Mouse (Mus musculus) liver, embryonic 15.5 days (tissue): ENCODE results near the gene Farsb. TPM values are rescaled to one million over a fixed set of nuclear protein-coding genes. Genes with fewer than 3 reads are reported as not detected.

Experiments used
- ATAC-seq: fragments of 200-750 bp; cut with Nextera tagmentation; 2 replicates; pipeline ENCODE4 v1.8.0; 2017; ENCODE audit warnings: moderate number of reproducible peaks, mild to moderate bottlenecking, moderate library complexity; ENCODE audit not compliant: insufficient read depth
- H3K27ac ChIP-seq: fragments of 300-500 bp; sonication (generic); replicated peaks from 2 replicates; pipeline ENCODE4 v1.5.1; 2015; ENCODE audit warnings: mild to moderate bottlenecking, inconsistent platforms
- H3K27me3 ChIP-seq: fragments of 300-500 bp; sonication (generic); 2 replicates; pipeline ENCODE4 v1.6.1; 2015; ENCODE audit warnings: mild to moderate bottlenecking, inconsistent platforms
- H3K36me3 ChIP-seq: fragments of 300-500 bp; sonication (generic); replicated peaks from 2 replicates; pipeline ENCODE4 v1.6.1; 2015; ENCODE audit warnings: moderate library complexity, mild to moderate bottlenecking, inconsistent platforms
- H3K4me1 ChIP-seq: fragments of 300-500 bp; sonication (generic); replicated peaks from 2 replicates; pipeline ENCODE4 v1.6.1; 2015; ENCODE audit warnings: inconsistent platforms
- H3K4me2 ChIP-seq: fragments of 300-500 bp; sonication (generic); 2 replicates; pipeline ENCODE4 v1.6.1; 2015; ENCODE audit warnings: moderate library complexity, mild to moderate bottlenecking, inconsistent platforms
- H3K4me3 ChIP-seq: fragments of 300-500 bp; sonication (generic); replicated peaks from 2 replicates; pipeline ENCODE4 v1.5.1; 2015; ENCODE audit warnings: mild to moderate bottlenecking, inconsistent platforms
- H3K9ac ChIP-seq: fragments of 300-500 bp; sonication (generic); 2 replicates; pipeline ENCODE4 v1.6.1; 2015; ENCODE audit warnings: moderate library complexity, mild to moderate bottlenecking, inconsistent platforms
- H3K9me3 ChIP-seq: fragments of 300-500 bp; sonication (generic); replicated peaks from 2 replicates; pipeline ENCODE4 v1.6.1; 2016; ENCODE audit warnings: inconsistent platforms
- WGBS: fragments of 180-500 bp; shearing (Covaris S2); methylation state at CpG from one replicate; pipeline ENCODE4 v1.1.7; 2015; ENCODE audit warnings: mixed read lengths; ENCODE audit not compliant: insufficient replicate concordance; 5-methylcytosine and 5-hydroxymethylcytosine counted together
- polyA plus RNA-seq: library from polyadenylated mRNA; unstranded; fragments of >200 nt; fragmentation: Nextera tagmentation; extraction: Ambion mirVana; gene quantifications from 2 replicates; pipeline ENCODE4 v1.2.1, GENCODE M21; 2015

Gene Farsb
- polyA plus RNA-seq, 1 experiment from 2014 or later, result 91.0 TPM

GRCm38 (mm10) chr1:78437150-78437549, 51.5 kb downstream of the Farsb start:
- H3K27me3 ChIP-seq, result no peaks in the 10 kb centered on the region
- peaks cover 34% of the 10 kb centered on the region for H3K36me3 ChIP-seq
- no peaks in the 10 kb centered on the region for H3K9me3 ChIP-seq
- no peak for ATAC-seq
- no peak overlapping the region for H3K27ac ChIP-seq
- H3K4me1 ChIP-seq, result no peaks in the 10 kb centered on the region
- 78% methylated on average over 3 of the region's 3 CpGs for WGBS
- H3K9ac ChIP-seq, result no peak overlapping the region
- no peak overlapping the region for H3K4me2 ChIP-seq
- no peak overlapping the region for H3K4me3 ChIP-seq

GRCm38 (mm10) chr1:78436445-78436844, 52.3 kb downstream of the Farsb start:
- no peaks in the 10 kb centered on the region for H3K9me3 ChIP-seq
- H3K4me2 ChIP-seq, result no peak overlapping the region
- WGBS, result 83% methylated on average over 1 of the region's 1 CpGs
- no peak for ATAC-seq
- H3K9ac ChIP-seq, result no peak overlapping the region
- H3K27me3 ChIP-seq, result no peaks in the 10 kb centered on the region
- H3K4me3 ChIP-seq, result no peak overlapping the region
- H3K36me3 ChIP-seq, result peaks cover 36% of the 10 kb centered on the region
- no peak overlapping the region for H3K27ac ChIP-seq
- no peaks in the 10 kb centered on the region for H3K4me1 ChIP-seq

DNA sequence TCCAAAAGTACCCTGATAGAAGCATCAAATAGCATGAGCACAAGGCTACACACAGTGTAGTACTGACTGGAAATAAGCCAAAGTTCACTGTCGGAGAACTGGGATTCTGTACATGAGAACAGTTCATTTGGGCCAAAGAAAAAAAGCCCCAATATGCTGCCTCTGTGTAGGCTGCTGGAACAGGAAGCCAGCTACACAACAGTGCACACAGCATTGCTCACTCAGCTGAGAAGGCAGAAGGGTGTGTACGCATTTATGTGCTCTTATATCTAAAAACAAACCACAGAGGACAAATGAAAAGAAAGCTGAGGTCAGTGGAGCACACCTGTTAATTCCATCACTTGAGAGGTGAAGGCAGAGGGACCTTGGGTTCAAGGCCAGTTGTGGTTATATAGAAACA, 52.7 kb downstream of the Farsb start:
- Histone ChIP-seq H3K4me2 (no peak overlapping the region), H3K36me3 (peaks cover 33% of the 10 kb centered on the region), H3K4me1 (no peaks in the 10 kb centered on the region), H3K9me3 (no peaks in the 10 kb centered on the region), H3K4me3 (no peak overlapping the region), H3K27ac (no peak overlapping the region), H3K9ac (no peak overlapping the region), H3K27me3 (no peaks in the 10 kb centered on the region)
- 68% methylated on average over 2 of the region's 2 CpGs for WGBS
- ATAC-seq, result no peak

DNA sequence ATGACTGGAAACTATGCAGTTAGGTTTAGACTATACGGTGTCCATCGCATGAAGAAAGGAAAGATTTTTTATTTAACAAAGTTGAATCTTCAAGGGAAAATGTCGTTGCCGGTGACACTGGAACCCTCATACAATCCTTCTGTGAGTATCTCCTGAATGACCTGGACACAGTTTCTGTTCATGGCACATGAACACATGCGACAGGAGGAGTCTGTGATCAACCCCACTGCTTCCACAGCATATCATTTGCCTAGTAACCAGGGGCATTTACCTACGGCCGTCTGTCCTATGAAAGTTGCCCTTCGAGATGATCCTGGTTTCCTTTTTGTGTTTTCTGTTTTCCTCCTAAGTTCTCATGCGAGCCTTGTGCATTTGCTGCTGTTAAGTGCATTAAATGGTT, 55.2 kb downstream of the Farsb start:
- Histone ChIP-seq H3K4me1 (no peaks in the 10 kb centered on the region), H3K4me2 (no peak overlapping the region), H3K27me3 (no peaks in the 10 kb centered on the region), H3K9me3 (no peaks in the 10 kb centered on the region), H3K27ac (no peak overlapping the region), H3K4me3 (no peak overlapping the region), H3K9ac (no peak overlapping the region), H3K36me3 (peaks cover 17% of the 10 kb centered on the region)
- ATAC-seq, result no peak
- WGBS, result 80% methylated on average over 9 of the region's 9 CpGs

- peaks cover 29% of the 10 kb centered on the region for H3K36me3 ChIP-seq
- no peaks in the 10 kb centered on the region for H3K9me3 ChIP-seq
- no peaks in the 10 kb centered on the region for H3K27me3 ChIP-seq
- no peak overlapping the region for H3K9ac ChIP-seq
- H3K4me3 ChIP-seq, result no peak overlapping the region
- no peak for ATAC-seq
- no peak overlapping the region for H3K4me2 ChIP-seq
- no peak overlapping the region for H3K27ac ChIP-seq
- H3K4me1 ChIP-seq, result 0 out of 2 replicates have a peak, but pooled peaks cover 8% of the 10 kb centered on the region
- 81% methylated on average over 11 of the region's 11 CpGs for WGBS
Observed at GRCm38 (mm10) chr1:78428851-78429250, 59.8 kb downstream of the Farsb start.

GRCm38 (mm10) chr1:78426841-78427240, 61.9 kb downstream of the Farsb start:
- Histone ChIP-seq H3K27me3 (no peaks in the 10 kb centered on the region), H3K9me3 (no peaks in the 10 kb centered on the region), H3K4me3 (no peak overlapping the region), H3K27ac (no peak overlapping the region), H3K36me3 (peaks cover 29% of the 10 kb centered on the region), H3K9ac (no peak overlapping the region), H3K4me1 (0 out of 2 replicates have a peak, but pooled peaks cover 8% of the 10 kb centered on the region), H3K4me2 (no peak overlapping the region)
- ATAC-seq, result no peak
- WGBS, result 64% methylated on average over 3 of the region's 3 CpGs

DNA sequence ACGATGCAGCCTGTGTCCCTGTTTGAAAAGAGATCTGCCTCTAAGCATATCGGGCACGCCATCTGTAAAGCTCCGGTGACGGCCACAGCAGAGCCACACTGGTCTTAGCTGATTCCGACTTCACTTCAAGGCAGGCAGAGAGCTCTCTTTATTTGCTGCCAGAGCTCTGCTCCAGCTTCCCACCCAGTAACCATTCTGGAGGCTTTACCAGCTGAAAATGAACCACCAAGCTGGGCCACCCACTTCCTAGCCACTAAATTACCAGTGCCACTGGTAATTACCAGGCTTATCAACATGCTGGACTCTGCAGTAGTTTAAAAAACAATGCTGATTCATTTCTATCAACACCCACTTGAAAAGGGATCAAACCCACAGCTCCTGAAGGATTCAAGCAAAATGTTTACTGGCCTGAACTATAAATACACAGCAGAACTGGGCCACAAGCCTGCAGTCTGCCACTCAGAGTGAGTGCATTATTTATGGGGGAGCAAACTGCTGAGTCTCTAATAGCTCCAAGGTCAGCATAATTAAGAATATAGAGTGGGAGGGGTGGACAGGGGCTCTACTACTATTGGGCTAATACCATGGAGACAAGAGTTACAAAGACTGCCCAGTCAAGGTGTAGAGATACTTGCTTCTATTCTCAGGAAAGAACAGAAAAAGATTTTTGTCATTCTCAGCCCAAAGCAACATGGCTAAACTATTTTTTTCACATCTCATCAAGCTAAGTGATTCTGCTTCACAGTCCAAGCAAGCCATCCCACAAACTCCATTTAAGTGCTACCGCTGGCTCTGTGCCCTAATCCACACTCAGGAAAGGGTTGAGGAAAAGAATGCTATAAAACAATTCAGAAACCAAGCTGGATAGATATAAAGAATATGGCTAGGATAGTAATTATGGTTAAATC, 62.6 kb downstream of the Farsb start:
- ATAC-seq, result no peak
- no peak overlapping the region for H3K4me3 ChIP-seq
- no peak overlapping the region for H3K27ac ChIP-seq
- no peak overlapping the region for H3K9ac ChIP-seq
- 81% methylated on average over 7 of the region's 7 CpGs for WGBS
- no peaks in the 10 kb centered on the region for H3K9me3 ChIP-seq
- H3K4me2 ChIP-seq, result no peak overlapping the region
- 0 out of 2 replicates have a peak, but pooled peaks cover 8% of the 10 kb centered on the region for H3K4me1 ChIP-seq
- no peaks in the 10 kb centered on the region for H3K27me3 ChIP-seq
- peaks cover 32% of the 10 kb centered on the region for H3K36me3 ChIP-seq

GRCm38 (mm10) chr1:78425309-78425708, 63.4 kb downstream of the Farsb start:
- Histone ChIP-seq H3K27ac (no peak overlapping the region), H3K9ac (no peak overlapping the region), H3K9me3 (no peaks in the 10 kb centered on the region), H3K27me3 (no peaks in the 10 kb centered on the region), H3K36me3 (peaks cover 40% of the 10 kb centered on the region), H3K4me1 (0 out of 2 replicates have a peak, but pooled peaks cover 8% of the 10 kb centered on the region), H3K4me2 (no peak overlapping the region), H3K4me3 (no peak overlapping the region)
- ATAC-seq, result no peak
- WGBS, result 84% methylated on average over 7 of the region's 7 CpGs

DNA sequence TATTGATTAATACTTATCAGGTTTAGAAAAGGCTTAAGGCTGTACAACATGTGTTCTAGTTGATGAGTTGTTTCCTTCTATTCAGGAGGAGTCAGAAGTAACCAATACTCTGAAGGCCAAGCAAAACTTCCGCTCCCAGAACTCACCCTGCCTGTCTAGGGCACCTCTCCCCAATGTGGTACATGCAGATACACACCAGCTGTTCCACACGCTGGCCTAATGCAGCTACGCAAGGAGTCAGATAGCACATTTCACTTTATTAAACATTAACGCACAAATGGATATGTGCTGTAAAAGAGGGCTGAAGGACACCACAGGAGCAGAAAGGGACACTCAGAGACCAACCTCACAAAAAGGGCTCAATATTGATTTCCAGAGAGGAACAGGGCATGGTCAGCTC, 63.8 kb downstream of the Farsb start:
- Histone ChIP-seq H3K4me3 (no peak overlapping the region), H3K4me1 (0 out of 2 replicates have a peak, but pooled peaks cover 8% of the 10 kb centered on the region), H3K27ac (no peak overlapping the region), H3K27me3 (no peaks in the 10 kb centered on the region), H3K4me2 (no peak overlapping the region), H3K9me3 (no peaks in the 10 kb centered on the region), H3K36me3 (peaks cover 41% of the 10 kb centered on the region), H3K9ac (no peak overlapping the region)
- WGBS, result 72% methylated on average over 4 of the region's 4 CpGs
- ATAC-seq, result no peak

GRCm38 (mm10) chr1:78422576-78422975, 66.1 kb downstream of the Farsb start:
- Histone ChIP-seq H3K36me3 (peaks cover 44% of the 10 kb centered on the region), H3K27me3 (no peaks in the 10 kb centered on the region), H3K9ac (no peak overlapping the region), H3K27ac (no peak overlapping the region), H3K4me3 (no peak overlapping the region), H3K4me1 (0 out of 2 replicates have a peak, but pooled peaks cover 8% of the 10 kb centered on the region), H3K9me3 (no peaks in the 10 kb centered on the region), H3K4me2 (no peak overlapping the region)
- ATAC-seq, result no peak
- 65% methylated on average over 2 of the region's 2 CpGs for WGBS

DNA sequence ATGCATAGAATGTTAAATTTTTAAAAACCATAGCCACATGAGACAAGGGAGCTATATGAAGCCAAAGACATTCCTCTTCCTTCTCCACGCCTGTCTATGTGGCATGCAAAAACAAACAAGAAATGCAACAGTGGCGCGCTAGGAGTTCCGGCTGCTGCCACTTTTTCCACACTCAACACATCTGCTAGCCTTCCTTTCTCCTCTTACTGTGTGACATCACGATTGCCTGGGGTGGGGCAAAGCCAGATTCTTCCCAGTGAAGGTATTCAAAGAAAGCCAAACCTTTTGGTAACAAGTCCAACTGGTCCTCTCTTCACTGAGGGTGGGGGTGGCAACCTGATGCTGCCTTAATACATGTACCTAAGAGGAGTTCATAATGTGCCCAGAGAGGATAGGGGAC, 66.9 kb downstream of the Farsb start:
- Histone ChIP-seq H3K9me3 (no peaks in the 10 kb centered on the region), H3K4me1 (0 out of 2 replicates have a peak, but pooled peaks cover 8% of the 10 kb centered on the region), H3K27ac (no peak overlapping the region), H3K4me3 (no peak overlapping the region), H3K9ac (no peak overlapping the region), H3K27me3 (no peaks in the 10 kb centered on the region), H3K36me3 (peaks cover 44% of the 10 kb centered on the region), H3K4me2 (no peak overlapping the region)
- WGBS, result 81% methylated on average over 5 of the region's 5 CpGs
- no peak for ATAC-seq
